Mouse (Mus musculus) gastrocnemius, postnatal 10 days (tissue): ENCODE data around the gene Bad. TPM values are rescaled to one million over a fixed set of nuclear protein-coding genes. Genes with fewer than 3 reads are reported as not detected.

Source experiments
- DNase-seq: peaks from one replicate; pipeline ENCODE4 v3.0.0; 2021; ENCODE audit warnings: mixed read lengths
- long read RNA-seq, 2 experiments: library from polyadenylated mRNA; stranded (forward); transcript quantifications; one replicate each; pipeline ENCODE4 v2.0.0; 2021
- total RNA-seq, 2 experiments: library from RNA; stranded (reverse); gene quantifications; 2 replicates each; pipeline ENCODE4 v1.2.3; 2021

Gene Bad
- total RNA-seq: 10 to 100 TPM; 16.0 to 21.4 TPM
- long read RNA-seq, experiment 1, transcript Bad-202 (4 exons, 990 nt): major isoform, 17 of 22 reads
- long read RNA-seq, experiment 1, partial matches to known transcripts: 0 of 22 reads
- long read RNA-seq, experiment 1, other reads (novel, unspliced or antisense): 1 of 22 reads
- long read RNA-seq, experiment 2, transcript Bad-202 (4 exons, 990 nt): major isoform, 10 of 14 reads
- long read RNA-seq, experiment 2, partial matches to known transcripts: 3 of 14 reads
- long read RNA-seq, experiment 2, other reads (novel, unspliced or antisense): 0 of 14 reads

GRCm38 (mm10) chr19:6941372-6942248, at the start of gene Bad:
TSS of gene Bad (plus strand) at chr19:6941861.
- peak; percentile 98 for DNase-seq

- DNase-seq: no peak
Observed at GRCm38 (mm10) chr19:6892512-6892911, 49.1 kb upstream of the Bad start.

- peak; percentile 1 for DNase-seq
Observed at GRCm38 (mm10) chr19:6893731-6894451, 47.8 kb upstream of the Bad start.

GRCm38 (mm10) chr19:6895608-6896305, 45.9 kb upstream of the Bad start:
- DNase-seq: peak; percentile 1

GRCm38 (mm10) chr19:6899641-6900040, 42.0 kb upstream of the Bad start:
- DNase-seq: no peak

GRCm38 (mm10) chr19:6903031-6903430, 38.6 kb upstream of the Bad start:
- DNase-seq: no peak

- DNase-seq: no peak
Observed at GRCm38 (mm10) chr19:6904846-6905245, 36.8 kb upstream of the Bad start.

- no peak for DNase-seq
Observed at GRCm38 (mm10) chr19:6905498-6906159, 36.0 kb upstream of the Bad start.

GRCm38 (mm10) chr19:6906199-6906598, 35.5 kb upstream of the Bad start:
- no peak for DNase-seq

GRCm38 (mm10) chr19:6907094-6907493, 34.6 kb upstream of the Bad start:
- DNase-seq: no peak

- no peak for DNase-seq
Observed at GRCm38 (mm10) chr19:6907811-6908540, 33.7 kb upstream of the Bad start.

- DNase-seq: no peak
Observed at GRCm38 (mm10) chr19:6909021-6909420, 32.6 kb upstream of the Bad start.

- peak; percentile 83 for DNase-seq
Observed at GRCm38 (mm10) chr19:6909507-6910289, 32.0 kb upstream of the Bad start, which contains the start of the genes Trmt112 and Prdx5. TSS of gene Trmt112 (plus strand) at chr19:6909698. TSS of gene Prdx5 (minus strand) at chr19:6910106.

GRCm38 (mm10) chr19:6910306-6910705, 31.4 kb upstream of the Bad start:
- DNase-seq: peak; percentile 45

GRCm38 (mm10) chr19:6911101-6912074, 30.3 kb upstream of the Bad start:
- peak; percentile 5 for DNase-seq

GRCm38 (mm10) chr19:6912205-6912970, 29.3 kb upstream of the Bad start:
- no peak for DNase-seq

- DNase-seq: no peak
Observed at GRCm38 (mm10) chr19:6913036-6913435, 28.6 kb upstream of the Bad start.

GRCm38 (mm10) chr19:6913991-6914390, 27.7 kb upstream of the Bad start:
- DNase-seq: peak; percentile 43
